Mouse (Mus musculus) midbrain, embryonic 13.5 days (tissue): ENCODE measurements around the gene Urad. TPM values are rescaled to one million over a fixed set of nuclear protein-coding genes. Genes with fewer than 3 reads are reported as not detected.

Experiments
- ATAC-seq: fragments of 200-750 bp; cut with Nextera tagmentation; 2 replicates; pipeline ENCODE4 v1.8.0; 2017; ENCODE audit warnings: mild to moderate bottlenecking, moderate TSS enrichment, moderate library complexity
- H3K27ac ChIP-seq: fragments of 300-500 bp; sonication (generic); 2 replicates; pipeline ENCODE4 v1.5.1; 2015; ENCODE audit warnings: inconsistent platforms, mild to moderate bottlenecking, moderate library complexity
- H3K27me3 ChIP-seq: fragments of 300-500 bp; sonication (generic); 2 replicates; pipeline ENCODE4 v1.6.1; 2015; ENCODE audit warnings: mild to moderate bottlenecking, inconsistent platforms
- H3K36me3 ChIP-seq: fragments of 300-500 bp; sonication (generic); 2 replicates; pipeline ENCODE4 v1.6.1; 2015; ENCODE audit warnings: mild to moderate bottlenecking, inconsistent platforms
- H3K4me1 ChIP-seq: fragments of 300-500 bp; sonication (generic); replicated peaks from 2 replicates; pipeline ENCODE4 v1.6.1; 2015; ENCODE audit warnings: inconsistent platforms
- H3K4me2 ChIP-seq: fragments of 300-500 bp; sonication (generic); replicated peaks from 2 replicates; pipeline ENCODE4 v1.6.1; 2015; ENCODE audit warnings: moderate library complexity, mild to moderate bottlenecking, inconsistent platforms
- H3K4me3 ChIP-seq: fragments of 300-500 bp; sonication (generic); replicated peaks from 2 replicates; pipeline ENCODE4 v1.5.1; 2015; ENCODE audit warnings: mild to moderate bottlenecking, inconsistent platforms
- H3K9ac ChIP-seq: fragments of 300-500 bp; sonication (generic); replicated peaks from 2 replicates; pipeline ENCODE4 v1.6.1; 2015; ENCODE audit warnings: mild to moderate bottlenecking, inconsistent platforms
- H3K9me3 ChIP-seq: fragments of 300-500 bp; sonication (generic); 2 replicates; pipeline ENCODE4 v1.6.1; 2016; ENCODE audit warnings: mild to moderate bottlenecking, inconsistent platforms
- WGBS: fragments of 180-500 bp; shearing (Covaris S2); methylation state at CpG from one replicate; pipeline ENCODE4 v1.1.7; 2015; 5-methylcytosine and 5-hydroxymethylcytosine counted together
- polyA plus RNA-seq: library from polyadenylated mRNA; unstranded; fragments of >200 nt; fragmentation: Nextera tagmentation; extraction: Ambion mirVana; gene quantifications from 2 replicates; pipeline ENCODE4 v1.2.1, GENCODE M21; 2015

Gene Urad
- polyA plus RNA-seq, 1 experiment from 2014 or later = not detected

- H3K36me3 ChIP-seq = no peaks in the 10 kb centered on the region
- no peak overlapping the region for H3K27ac ChIP-seq
- H3K4me2 ChIP-seq = no peak overlapping the region
- no peak overlapping the region for H3K4me3 ChIP-seq
- peak; percentile 67 for ATAC-seq
- peaks cover 7% of the 10 kb centered on the region; the same call in 1 of the 2 replicates for H3K4me1 ChIP-seq
- no peak overlapping the region for H3K9ac ChIP-seq
- peaks cover 83% of the 10 kb centered on the region for H3K27me3 ChIP-seq
- no peaks in the 10 kb centered on the region for H3K9me3 ChIP-seq
Observed at GRCm38 (mm10) chr5:147319653-147320052, 2.6 kb downstream of the Urad start.

DNA sequence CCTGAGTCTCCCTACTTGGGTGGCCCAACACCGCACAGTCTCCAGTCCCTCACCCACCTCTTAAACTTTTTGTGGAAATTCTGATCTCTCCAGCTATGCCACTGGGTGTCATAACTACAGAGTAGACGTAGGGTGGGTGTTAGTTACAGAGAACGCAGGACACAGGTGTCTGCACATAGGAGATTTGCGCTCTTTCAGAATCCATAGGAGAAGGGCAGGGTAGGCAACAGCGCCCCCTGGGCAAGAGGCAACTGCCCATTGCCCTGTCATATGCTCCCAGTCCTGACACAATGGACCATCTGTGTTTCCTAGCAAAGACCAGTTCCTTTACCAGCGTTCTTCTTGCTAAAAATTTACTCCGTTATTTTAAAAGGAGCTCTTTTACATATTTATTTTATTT is 4.2 kb downstream of the Urad start:
- Histone ChIP-seq H3K9me3 (no peaks in the 10 kb centered on the region), H3K4me1 (peaks cover 7% of the 10 kb centered on the region; the same call in 1 of the 2 replicates), H3K36me3 (no peaks in the 10 kb centered on the region), H3K4me2 (no peak overlapping the region), H3K4me3 (no peak overlapping the region), H3K27ac (no peak overlapping the region), H3K9ac (no peak overlapping the region), H3K27me3 (peaks cover 97% of the 10 kb centered on the region)
- no peak for ATAC-seq
- 17% methylated on average over 7 of the region's 7 CpGs for WGBS

GRCm38 (mm10) chr5:147317321-147317720 is 4.9 kb downstream of the Urad start:
- H3K9ac ChIP-seq = no peak overlapping the region
- WGBS = 7% methylated on average over 7 of the region's 7 CpGs
- peaks cover 7% of the 10 kb centered on the region; the same call in 1 of the 2 replicates for H3K4me1 ChIP-seq
- H3K4me2 ChIP-seq = no peak overlapping the region
- peaks cover 97% of the 10 kb centered on the region for H3K27me3 ChIP-seq
- H3K4me3 ChIP-seq = no peak overlapping the region
- no peak for ATAC-seq
- no peak overlapping the region for H3K27ac ChIP-seq
- no peaks in the 10 kb centered on the region for H3K36me3 ChIP-seq
- H3K9me3 ChIP-seq = no peaks in the 10 kb centered on the region

DNA sequence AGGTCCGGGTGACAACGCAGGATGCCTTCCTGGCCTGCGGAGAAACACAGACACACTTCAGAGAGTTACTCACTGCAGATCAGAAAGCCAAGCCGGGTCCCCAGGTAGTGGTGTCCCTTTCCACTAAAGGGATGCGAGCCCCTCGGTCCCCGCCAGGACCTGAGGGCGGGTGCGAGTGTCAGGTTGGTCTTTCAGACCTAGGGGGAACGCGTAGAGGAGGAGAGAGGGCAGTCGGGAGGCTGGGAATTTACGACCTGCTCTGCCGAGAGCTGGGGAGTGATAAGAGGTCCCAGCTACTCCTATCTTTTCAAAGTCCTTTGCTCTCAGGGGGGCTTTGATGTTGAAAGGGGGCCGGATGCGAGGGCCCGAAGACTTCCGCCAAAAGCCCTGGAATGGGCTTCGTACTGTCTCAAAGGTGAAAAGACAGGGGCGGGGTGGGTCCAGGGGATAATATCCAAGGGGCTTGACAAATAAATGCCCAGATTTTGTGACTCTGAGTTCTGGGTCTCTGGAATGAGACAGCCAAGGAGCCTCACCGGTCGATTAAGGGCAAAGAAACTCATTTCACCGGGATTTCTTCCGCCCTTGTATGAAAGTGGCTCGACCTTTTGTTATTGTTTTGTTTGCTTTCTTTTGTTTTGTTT is 6.7 kb downstream of the Urad start:
- H3K4me2 ChIP-seq = no peak overlapping the region
- H3K4me1 ChIP-seq = peaks cover 7% of the 10 kb centered on the region; the same call in 1 of the 2 replicates

DNA sequence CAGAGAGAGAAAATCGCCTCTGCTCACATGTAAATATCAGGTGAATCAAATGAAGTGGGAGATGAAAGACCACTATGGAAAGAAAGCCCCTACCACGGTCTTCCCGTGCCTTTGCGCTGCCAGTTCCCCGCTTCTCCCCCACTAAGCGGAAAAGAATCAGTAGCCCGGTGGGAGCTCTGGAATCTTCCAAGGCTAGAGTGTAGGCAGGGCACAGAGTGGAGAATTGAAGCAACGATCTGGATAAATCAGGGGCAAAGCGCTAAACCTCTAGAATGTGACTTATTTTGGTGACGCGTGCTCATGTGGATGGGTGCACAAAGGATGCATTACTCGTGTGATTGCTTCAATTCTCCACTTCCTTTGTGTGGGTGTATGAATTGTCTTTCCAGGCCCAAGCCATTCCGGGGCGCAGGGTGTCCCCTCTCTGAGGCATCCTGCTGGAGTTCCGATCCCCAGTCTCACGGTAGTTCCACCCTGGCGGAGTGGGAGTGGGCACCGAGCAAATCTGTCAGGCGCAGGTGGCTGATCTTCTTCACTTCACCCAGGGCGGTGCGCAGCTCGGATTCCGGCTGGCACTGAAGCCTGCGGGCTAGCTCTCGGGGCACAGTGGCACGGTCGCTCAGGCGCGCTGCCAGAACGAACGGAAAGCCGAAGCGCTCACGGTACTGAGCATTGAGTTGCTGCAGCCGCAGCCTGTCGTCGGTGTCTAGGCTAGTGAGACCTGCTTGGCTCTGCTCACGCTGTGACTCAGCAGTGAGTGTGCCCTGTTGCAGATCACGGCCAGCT is 7.4 kb downstream of the Urad start:
- Histone ChIP-seq H3K4me3 (no peak overlapping the region), H3K27ac (no peak overlapping the region), H3K9me3 (no peaks in the 10 kb centered on the region), H3K36me3 (no peaks in the 10 kb centered on the region), H3K9ac (no peak overlapping the region), H3K4me1 (peaks cover 7% of the 10 kb centered on the region; the same call in 1 of the 2 replicates), H3K4me2 (no peak overlapping the region), H3K27me3 (peaks cover 98% of the 10 kb centered on the region)
- ATAC-seq = no peak
- WGBS = under 1% methylated on average over 39 of the region's 39 CpGs

More for the DNA sequence above, 6.7 kb downstream of the Urad start:
- no peak overlapping the region for H3K27ac ChIP-seq
- no peaks in the 10 kb centered on the region for H3K9me3 ChIP-seq
- no peak overlapping the region for H3K4me3 ChIP-seq
- H3K9ac ChIP-seq = no peak overlapping the region
- peaks cover 98% of the 10 kb centered on the region for H3K27me3 ChIP-seq
- no peak for ATAC-seq
- WGBS = under 1% methylated on average over 25 of the region's 25 CpGs
- H3K36me3 ChIP-seq = no peaks in the 10 kb centered on the region

GRCm38 (mm10) chr5:147312830-147313685 is 9.2 kb downstream of the Urad start:
- H3K4me2 ChIP-seq = no peak overlapping the region
- H3K9ac ChIP-seq = no peak overlapping the region
- no peak overlapping the region for H3K27ac ChIP-seq
- peaks cover 100% of the 10 kb centered on the region for H3K27me3 ChIP-seq
- H3K4me3 ChIP-seq = no peak overlapping the region
- no peak for ATAC-seq
- no peaks in the 10 kb centered on the region for H3K36me3 ChIP-seq
- WGBS = under 1% methylated on average over 27 of the region's 27 CpGs
- peaks cover 7% of the 10 kb centered on the region; the same call in 1 of the 2 replicates for H3K4me1 ChIP-seq
- no peaks in the 10 kb centered on the region for H3K9me3 ChIP-seq

- WGBS = 0% methylated on average over 1 of the region's 2 CpGs
- no peak for ATAC-seq
- Histone ChIP-seq H3K4me3 (no peak overlapping the region), H3K4me1 (peaks cover 12% of the 10 kb centered on the region), H3K27ac (no peak overlapping the region), H3K36me3 (no peaks in the 10 kb centered on the region), H3K9me3 (no peaks in the 10 kb centered on the region), H3K4me2 (no peak overlapping the region), H3K27me3 (peaks cover 100% of the 10 kb centered on the region), H3K9ac (no peak overlapping the region)
Observed at GRCm38 (mm10) chr5:147309786-147310185, 12.5 kb downstream of the Urad start.

GRCm38 (mm10) chr5:147308451-147308850 is 13.8 kb downstream of the Urad start:
- 4% methylated on average over 9 of the region's 9 CpGs for WGBS
- H3K27me3 ChIP-seq = peaks cover 100% of the 10 kb centered on the region
- no peak for ATAC-seq
- no peaks in the 10 kb centered on the region for H3K9me3 ChIP-seq
- no peak overlapping the region for H3K27ac ChIP-seq
- H3K36me3 ChIP-seq = no peaks in the 10 kb centered on the region
- no peak overlapping the region for H3K4me2 ChIP-seq
- H3K4me3 ChIP-seq = no peak overlapping the region
- H3K4me1 ChIP-seq = peaks cover 20% of the 10 kb centered on the region
- no peak overlapping the region for H3K9ac ChIP-seq

DNA sequence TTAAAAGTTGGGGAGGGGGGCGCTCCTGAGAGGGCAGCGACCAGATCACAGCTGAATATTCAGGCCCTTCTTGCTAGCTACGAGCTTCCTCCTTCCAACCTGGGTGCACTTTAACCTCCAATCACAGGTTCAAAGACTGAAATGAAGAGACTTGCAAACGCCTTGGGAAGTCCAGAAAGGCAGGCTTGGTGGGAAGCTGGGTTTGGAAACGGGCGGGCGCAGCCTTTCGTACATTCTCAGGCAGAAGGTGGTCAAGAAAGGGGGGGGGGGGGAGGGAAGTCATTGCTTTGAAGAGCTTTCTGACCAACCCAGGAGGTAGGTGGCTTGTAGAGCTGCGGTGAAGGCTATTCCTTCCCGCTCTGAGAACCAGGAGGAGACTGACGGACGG is 14.8 kb downstream of the Urad start:
- Histone ChIP-seq H3K4me1 (peaks cover 20% of the 10 kb centered on the region), H3K27me3 (peaks cover 100% of the 10 kb centered on the region), H3K4me3 (no peak overlapping the region), H3K27ac (no peak overlapping the region), H3K4me2 (no peak overlapping the region), H3K9ac (no peak overlapping the region), H3K36me3 (no peaks in the 10 kb centered on the region), H3K9me3 (no peaks in the 10 kb centered on the region)
- WGBS = 1% methylated on average over 12 of the region's 12 CpGs
- no peak for ATAC-seq

DNA sequence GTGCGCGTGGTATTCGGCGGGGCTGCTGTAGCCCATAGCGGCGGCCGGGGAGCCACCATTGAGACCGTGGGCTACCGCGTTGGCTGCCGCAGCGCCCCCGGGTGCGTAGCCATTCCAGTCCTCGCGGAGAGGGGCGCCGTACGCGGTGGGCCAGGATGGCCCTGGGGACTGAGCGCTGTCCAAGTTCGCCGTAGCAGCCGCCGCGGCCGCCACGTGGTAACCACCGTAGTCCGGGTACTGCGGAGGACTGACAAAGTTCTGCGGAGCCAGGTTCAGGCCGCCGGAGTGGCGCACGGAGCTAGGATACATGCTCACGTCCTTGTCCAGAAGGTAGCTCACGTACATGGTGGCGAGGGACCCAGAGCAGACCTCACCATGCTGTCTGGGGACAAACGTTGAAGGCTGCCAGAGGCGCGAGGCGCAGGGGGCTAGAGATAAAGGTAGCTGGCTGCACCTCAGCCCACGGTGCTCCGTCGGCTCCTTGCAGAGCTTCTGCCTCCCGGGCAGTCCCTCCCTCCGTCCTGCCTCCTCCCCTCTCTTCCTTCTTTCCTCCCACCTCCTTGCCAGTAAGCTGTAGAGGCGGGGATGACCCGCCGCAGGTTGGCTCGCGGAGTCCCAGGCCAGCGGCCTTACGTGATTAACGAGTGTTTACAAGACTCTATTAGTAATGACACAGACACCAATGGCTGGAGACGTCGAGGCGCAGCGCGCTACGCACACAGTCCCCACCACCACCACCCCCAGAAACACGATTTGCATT is 15.4 kb downstream of the Urad start, which contains the start of gene Cdx2:
Gene Cdx2, minus strand, starts transcription at position 633 of the 760 bp plus-strand sequence.
- Histone ChIP-seq H3K9ac (no peak within 1 kb of the TSS), H3K27me3 (peaks cover 100% of the 10 kb centered on the region), H3K4me3 (peak within 1 kb of the TSS; percentile 8; the same call in 1 of the 2 replicates), H3K9me3 (no peaks in the 10 kb centered on the region), H3K4me2 (no peak within 1 kb of the TSS), H3K4me1 (peaks cover 20% of the 10 kb centered on the region), H3K36me3 (no peaks in the 10 kb centered on the region), H3K27ac (no peak within 1 kb of the TSS)
- under 1% methylated on average over 62 of the region's 63 CpGs for WGBS
- peak; percentile 43; the same call in 1 of the 2 replicates for ATAC-seq
